Mouse (Mus musculus) 3T3-L1 (cell line): ENCODE measurements at regions not wholly inside any gene's neighbourhood (a gene's known extent, or its start where the extent isn't known, plus 50 kb on each side); places are given as distances from the start of the nearest gene placed in this dataset.

Experiments
- DNase-seq: peaks from one replicate; pipeline ENCODE4 v3.0.0-alpha.2; 2015; ENCODE audit warnings: low read depth, low spot score

DNA sequence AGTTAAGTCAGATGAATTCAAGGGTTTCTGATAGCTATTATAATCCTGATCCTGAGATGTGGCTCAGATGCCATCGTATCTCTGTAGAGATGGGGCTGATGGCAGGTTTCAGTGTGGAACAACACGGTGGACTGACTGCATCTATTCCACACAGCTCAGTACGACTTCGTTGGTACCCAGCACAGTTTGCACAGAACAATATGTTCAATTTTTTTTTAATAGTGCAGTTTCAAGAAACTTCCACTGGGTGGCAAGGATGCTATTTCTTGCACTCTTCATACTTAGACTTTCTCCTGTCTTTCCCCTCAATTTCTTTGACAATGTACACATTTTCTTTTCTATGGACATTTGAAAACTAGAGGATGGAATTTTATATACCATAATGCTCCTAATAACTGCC, 278.6 kb upstream of the Btbd3 start:
- peak; percentile 58 for DNase-seq

DNA sequence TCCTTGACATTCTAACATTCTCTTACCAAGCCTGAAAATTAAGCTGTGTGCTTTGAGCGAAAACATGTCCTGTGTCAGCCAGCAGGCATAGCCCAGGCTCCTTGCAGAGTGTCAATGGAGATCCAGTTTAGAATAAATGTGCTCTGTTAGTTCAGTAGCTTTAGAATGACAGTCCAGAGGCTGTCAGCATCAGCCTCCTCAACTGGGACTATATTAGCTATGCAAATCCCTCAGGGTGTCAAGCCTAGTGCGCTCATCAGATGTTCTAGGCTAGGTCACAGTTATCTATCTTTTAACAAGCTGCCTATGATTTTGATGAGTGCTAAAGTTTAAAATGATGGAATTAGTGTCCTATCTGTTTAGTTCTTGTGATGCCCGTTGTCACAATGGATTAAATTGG, 281.7 kb upstream of the Btbd3 start:
- no peak for DNase-seq

DNA sequence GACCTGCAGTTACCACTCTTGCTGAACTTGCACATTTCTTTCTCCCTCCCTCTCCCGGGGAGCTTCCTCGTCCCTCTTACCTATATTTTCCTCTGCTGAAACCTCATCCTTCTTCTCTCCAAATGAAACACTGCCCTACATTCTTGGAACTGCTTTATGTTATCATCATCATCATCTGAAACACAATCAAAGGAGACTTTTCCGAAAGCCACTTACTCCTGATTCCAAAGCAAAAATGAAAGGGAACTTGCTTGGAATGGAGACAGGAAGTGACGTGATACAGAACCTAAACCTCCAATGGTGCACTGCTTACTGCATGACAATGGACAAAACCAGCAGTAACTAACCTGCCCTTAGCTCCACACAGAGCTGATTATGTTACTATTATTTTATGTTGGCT, 287.2 kb upstream of the Btbd3 start:
- DNase-seq, result peak; percentile 59

DNA sequence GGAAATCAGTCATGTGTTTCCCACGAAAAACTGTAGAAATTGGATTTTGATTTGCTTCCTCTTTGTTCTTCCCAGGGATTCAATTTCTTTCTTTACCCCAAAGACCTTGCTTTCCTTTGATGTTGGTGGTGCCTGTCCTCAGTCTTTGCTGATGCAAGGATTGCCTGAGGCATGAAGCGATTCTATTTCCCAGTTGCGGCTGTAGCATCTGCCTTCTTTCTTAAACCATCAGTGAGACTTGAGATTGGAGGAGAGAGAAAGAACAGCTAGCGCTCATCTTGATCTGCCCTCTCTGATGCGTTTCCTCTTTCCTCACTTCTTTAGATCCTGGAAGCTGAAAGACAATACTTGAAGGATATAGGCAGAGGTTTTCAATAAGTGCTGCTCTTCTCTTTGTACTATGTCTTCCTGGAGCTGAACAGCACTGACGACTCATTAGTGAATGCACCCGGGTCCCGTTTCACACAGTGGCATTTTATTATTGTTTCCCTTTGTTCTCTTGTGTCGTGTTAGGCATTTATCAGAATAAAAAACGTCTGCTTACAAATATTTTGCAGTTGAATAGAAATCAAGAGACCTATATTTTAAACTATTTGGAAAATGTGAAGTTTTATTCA, 289.8 kb upstream of the Btbd3 start:
- no peak for DNase-seq

DNA sequence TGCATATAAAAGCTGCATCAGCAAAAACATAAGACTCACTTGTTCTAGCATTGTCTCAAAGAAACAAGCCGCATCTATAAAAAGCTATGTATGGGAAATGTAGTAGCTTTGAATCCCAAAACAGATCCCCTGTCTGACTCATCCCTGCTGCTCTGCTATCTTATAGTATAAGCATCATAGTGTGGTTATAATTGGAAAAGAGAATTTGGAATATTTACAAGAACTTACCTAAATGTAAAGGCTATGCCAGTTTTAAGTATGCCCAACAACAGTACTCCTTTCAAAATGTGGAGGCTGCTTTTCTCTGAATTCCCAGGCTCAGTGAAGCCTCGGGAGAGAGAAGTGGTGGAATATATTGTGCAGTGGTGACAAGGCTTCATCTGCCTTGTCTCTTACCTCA, 301.5 kb upstream of the Btbd3 start:
- no peak for DNase-seq

DNA sequence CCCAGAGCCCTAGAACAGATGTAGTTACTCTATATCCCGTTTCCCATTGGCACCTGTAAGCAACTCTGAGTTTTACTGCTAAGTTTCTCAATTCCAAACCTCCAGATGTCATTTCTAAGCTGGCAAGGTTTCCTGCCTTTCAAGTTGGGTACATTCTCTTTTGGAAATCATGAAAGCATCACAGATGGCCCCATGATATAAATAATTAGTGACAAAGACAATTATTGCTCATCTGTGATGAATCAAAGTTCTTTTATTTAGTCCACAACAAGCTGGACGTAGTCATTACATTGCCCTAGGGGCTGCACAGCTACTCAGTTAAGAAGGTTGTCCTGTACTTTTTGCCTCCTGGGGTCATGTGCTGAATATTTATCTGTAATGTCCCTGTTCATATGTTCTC, 303.2 kb upstream of the Btbd3 start:
- DNase-seq, result no peak

DNA sequence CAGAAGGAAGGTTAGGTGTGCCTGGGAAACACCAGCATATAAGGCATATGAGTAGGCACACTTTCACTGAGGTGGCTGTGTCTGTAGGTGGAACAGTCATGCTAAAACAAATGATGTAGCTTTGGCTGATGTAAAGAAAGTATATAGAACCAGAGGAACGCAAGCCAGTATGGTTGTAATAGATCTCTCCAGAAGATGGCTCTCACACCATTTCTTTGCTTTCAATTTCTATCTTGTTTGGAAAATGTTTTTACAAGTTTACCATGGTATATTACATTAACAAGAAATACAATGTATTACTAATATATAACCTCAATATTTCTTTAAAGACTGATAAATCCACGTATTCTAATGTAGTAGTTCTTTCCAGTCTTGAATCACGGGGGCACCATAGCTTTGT, 304.4 kb upstream of the Btbd3 start:
- no peak for DNase-seq

DNA sequence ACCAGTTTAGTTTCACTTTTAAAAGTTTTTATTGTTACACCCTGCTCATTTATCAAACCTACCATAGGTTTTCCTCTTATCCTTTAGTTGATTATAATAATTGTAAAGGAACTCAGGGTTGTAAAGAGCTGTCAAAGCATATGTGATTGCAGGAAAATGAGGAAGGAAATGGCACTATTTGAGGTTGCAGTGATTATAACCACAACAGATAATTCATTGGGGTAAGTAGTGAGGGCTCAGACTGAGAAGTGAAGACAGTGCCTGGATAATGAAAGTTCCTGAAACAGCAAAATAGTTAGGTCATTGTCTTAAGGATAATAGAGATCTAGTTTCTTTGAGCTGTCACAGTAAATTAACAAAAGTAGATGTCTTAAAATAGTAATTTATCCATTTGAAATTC, 305.4 kb upstream of the Btbd3 start:
- DNase-seq, result no peak

DNA sequence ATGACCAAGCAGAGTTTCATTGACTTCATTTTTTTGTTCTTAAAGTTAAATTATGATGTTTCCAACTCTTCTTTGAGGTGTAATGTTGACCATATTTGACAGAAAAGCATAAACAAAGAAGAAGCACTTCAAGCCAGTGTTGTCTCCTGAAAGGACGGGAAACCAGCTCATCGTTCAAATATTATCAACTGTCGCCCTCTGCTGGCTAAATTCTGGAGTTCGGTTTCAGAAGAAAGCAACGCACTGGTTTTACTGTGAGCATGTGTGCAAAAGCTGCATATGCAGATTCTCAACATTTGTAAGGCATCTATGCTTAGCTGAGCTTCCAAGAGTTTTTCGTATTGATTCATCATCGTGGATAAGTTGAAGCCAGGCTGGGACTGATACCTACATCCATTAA, 313.6 kb upstream of the Btbd3 start:
- peak; percentile 94 for DNase-seq

DNA sequence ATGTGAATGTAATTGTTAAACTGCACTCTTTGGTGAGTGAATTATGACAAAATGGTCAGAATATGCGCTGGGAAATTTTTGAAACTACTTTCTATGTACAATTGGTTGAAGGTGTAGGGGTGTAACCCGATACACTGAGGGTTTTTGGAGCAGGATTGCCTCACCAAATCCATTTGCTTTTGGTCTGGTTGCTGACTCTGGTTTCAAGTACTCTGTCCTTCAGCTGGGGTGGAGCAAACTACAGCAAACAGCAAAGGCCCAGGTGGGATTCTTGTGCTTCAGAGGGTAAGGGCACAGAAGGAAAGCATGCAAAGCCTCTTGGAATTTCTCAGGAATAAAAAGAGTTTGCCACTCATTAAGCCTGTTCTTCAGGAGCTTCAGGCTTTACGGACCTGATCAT, 316.8 kb upstream of the Btbd3 start:
- peak; percentile 52 for DNase-seq

DNA sequence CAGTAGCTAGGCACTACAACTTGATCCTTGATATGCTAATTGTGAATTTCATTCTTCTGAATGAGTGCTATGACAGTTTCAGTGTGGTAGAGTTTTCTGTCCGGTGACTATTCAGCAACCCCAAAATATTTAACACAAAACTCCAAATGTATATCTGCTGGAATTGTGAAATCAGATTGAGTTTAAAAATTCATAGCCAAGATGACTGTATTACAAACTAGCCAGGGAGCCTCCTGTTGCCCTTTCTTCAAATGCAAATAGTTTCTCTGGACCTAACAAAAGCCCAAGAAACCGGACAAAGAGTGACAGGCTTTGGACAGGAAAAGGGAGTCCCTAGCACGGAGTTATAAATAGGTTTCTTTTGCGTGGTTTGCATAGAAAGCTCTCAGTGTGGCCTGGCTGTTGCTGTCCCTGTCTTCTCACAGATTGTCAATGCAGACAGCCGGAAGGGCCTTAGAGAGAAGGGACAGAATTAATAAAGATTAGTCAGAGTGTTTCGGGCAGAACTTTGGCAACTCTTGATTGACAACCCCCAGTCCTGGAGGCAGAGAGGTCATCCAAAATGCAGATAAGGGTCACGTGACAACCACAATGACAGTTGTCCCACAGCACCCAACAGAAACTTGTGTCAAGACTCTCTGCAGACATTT, 317.4 kb upstream of the Btbd3 start:
- peak; percentile 11 for DNase-seq

DNA sequence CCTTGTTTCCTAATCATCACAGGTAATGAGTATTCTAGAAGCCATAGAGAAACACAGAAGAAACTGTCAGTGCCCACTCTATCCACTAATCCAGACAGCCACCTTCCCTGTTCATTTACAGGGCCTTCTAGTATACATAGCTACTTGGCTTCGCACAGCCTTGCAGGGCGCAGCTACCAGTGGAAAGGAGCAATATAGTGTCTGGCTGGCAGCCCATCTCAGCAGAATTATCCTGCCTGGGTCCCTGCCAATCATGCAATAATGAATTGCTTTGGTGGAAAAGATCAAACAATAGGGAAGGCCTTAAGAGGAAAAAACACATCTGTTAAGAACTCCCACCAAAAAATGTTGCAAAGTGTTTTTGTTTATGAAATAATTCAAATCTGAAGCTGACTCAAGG, 319.8 kb upstream of the Btbd3 start:
- no peak for DNase-seq

DNA sequence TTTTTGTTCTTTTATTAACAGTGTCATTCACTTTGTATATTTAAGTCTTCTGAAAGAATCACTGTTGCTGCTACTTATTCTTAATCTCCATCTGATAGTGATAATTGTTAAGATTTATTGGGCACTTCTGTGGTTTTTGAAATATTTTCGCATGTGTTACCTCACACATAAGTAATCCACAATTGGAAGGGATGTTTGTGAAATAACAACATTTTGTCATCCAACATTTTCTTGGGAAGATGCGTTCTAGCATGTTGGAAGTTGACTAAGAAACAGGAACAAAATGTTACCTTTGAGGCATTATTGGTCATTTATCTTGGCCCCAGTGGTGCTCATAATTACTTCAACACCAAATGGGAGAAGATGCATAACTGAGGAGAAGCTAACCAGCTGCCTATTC, 323.4 kb upstream of the Btbd3 start:
- DNase-seq, result no peak

DNA sequence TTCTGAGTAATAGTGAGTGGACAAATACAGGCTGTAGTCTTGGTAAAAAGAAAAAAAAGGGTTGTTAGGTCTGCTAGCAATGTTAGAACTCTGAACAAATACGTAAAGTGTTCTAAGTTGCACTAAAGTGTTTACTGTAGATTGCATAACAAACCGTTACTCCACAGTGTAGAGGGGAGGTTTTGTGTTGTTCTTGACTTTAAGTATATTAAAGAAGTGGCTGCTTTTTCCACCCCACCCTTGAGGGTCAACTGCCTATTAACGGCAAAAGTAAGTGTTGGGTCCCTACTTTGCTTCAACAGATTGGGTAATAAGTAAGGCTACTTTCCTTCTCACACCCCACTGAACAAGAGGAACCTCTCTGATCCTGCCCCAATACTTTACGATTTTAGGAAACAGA, 323.9 kb upstream of the Btbd3 start:
- DNase-seq, result no peak

DNA sequence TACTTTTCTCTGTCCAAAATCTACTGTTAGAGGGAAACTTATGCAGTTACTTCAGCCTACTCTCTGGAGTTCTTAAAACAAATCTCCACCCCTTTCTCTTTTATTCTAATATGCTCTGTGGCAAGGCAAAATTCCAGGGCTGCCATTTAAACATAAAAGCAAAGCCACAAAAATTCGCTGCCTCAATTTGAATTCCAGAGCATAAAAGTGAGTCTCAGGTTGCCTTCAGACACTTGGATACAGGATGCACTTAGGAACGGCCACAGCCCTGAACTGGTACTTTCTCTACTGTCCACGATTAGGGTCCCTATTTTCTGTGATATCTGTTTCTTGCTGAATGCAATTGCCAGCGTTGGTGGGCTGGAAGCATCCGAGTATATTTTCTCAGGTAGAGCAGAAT, 330.9 kb upstream of the Btbd3 start:
- DNase-seq, result peak; percentile 89

DNA sequence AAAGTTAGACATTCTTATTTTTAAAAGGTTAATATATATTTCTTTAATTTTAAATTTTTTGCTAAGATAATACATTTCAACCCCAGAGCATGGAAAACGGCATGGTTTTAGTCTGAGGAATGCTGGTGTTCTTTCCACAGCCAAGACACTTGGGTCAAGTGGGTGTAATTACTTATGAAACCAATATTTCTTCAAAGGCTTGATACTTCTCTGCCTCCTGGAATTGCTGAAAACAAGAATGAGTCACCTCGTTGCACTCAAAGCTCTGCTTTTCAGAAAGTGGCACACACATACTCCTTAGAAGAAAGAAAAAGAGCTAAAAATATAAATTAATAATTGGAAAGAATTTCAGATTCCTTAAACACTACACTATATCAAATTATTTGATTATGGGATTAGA, 331.8 kb upstream of the Btbd3 start:
- peak; percentile 46 for DNase-seq

DNA sequence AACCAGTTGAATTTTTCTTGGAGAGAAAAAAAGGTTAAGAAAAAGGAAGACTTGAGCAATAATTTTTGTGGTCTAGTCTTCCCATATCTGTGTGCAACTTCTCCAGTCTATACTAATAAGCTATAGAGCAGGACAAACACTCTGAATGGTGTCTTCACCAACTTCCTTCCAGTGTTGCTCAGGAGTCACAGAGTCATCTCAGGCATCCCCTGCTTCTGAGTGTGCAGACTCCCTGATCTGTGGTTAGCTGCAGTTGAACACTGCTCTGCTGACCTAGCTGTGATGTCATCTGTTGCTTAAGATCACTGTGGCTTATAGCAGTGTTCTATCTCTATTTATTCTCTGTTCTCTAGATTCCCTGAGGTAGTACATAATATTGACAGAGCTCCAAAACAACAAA, 357.9 kb upstream of the Btbd3 start:
- peak; percentile 18 for DNase-seq

DNA sequence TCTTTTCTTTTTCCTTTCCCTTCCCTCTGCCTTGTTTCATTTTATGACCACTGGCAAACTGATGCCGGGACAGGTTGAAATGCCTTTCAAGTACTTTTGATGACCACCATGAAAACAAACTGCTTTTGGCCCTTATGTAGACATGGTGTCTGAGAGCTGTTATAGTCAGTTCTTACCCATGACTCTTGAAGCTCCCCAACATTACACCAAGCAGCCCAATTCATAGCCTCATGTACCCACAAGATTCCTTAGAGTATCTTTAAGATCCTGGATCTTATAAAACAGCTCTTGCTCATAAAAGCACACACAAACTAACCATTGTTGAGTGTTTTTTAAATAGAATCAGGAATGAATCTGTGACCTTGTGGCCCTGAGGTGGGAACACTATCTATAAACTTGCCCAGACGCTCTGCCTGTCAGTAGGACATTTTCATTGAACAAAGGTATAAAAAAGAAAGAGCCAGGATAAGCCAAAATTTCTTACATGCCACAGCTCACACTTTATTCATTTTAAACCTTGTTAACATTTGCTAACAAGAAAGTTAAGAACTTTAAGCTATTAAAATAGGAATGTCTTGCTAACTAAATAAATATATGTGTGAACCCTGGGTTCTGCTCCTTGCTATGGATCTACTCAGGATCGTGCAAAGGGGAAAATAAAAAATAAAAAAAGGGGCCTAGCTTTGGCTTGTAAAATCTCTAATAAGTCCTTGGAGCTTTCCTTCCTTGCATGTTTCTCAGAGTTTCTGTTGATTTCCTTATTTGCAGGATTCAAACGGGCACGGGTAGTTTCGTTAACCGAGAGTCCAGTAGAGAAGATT, 375.9 kb upstream of the Btbd3 start:
- DNase-seq, result no peak

DNA sequence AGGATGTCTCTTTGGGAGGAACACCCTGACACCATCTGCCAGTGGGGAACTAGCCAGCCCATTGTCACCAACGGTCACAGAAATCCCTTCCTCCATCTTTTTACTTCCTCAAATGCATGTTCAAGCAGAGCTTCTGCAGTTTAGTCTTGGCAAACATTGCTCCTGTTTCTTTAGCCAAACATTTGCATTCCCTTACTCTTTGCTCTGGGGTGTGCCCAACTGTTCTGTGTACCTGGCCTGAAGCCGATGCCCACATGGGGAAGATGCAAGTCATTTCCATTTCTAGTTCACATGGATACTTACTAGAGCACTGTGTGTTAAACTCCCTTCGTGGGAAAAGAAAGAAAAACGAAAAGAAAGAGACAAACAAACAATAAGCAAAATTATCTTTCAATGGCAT, 386.7 kb upstream of the Btbd3 start:
- DNase-seq, result no peak

DNA sequence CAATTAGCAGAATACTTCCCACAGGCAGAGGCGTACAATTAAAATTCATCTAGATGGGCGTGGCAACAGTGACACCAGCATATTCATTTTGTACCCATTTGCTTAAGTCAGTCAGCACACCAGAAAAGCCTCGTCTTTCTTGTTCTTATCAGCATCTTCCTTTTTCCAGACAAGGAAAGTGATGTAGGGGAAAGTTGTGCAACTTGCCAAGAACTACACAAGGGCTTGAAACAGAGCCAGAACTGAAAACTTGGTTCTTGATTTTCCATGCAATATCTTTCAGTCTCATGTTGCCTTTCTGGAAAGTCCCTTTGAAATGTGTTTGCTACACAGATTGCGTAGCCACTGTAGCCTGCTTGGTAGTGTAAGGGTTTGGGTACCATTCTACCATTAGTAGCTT, 401.9 kb upstream of the Btbd3 start:
- peak; percentile 74 for DNase-seq

DNA sequence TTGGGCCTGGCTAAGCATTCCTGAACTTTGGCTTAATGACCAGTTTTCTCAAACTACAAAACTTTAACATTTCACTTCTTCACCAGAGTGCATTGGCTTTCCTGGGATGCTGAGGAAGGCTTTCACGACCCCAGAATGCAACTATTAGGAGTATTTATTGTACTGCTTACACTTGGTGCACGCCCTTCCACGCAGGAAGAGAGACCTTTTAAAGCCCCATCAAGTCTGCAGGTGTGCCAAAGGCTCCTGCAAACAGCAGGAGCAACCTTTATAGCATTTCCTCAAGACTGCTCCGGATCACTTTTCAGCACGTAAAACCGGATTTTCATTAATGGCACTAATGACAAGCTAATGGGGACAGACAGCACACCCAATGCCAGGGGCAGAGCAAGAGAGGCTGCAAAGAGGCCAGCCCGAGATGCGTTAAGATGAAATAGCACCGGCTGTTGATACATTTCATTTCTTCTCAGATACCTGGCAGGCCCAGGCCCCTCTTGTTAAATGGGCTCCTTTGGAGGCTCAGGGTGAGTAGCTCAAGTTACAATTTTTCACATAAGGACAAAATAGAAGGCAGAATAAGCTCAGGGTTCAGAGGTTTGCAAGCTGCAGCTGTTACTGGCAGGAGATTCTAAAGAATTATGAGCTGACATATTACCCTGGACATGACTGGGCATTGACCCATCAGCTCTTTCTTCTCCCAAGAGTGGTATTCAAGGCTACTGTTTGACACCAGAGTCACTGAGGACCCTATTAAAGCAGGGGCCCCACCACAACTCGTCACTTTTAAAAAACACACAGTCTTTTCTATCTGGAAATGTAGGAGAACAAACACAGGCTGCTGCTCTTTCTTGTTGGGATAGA, 402.7 kb upstream of the Btbd3 start:
- no peak for DNase-seq

DNA sequence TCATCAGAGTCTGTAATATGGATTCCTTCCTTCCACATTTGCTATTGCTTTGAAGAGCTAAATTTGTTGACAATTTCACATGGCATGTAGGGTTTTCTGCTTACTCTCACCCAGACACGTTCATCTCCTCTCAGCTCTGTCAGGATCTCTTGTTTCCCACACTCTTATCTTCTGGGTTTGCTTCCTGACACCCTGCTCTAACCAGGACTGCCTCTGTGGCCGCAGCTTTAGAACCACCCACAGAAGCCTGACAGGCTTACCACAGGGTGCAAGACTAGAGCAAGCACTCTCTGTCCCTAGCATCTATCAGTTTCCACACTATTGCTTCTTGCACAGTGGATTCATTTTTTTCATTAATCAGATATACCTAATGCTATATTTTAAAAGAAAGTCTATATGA, 408.5 kb upstream of the Btbd3 start:
- no peak for DNase-seq
